Mouse (Mus musculus): Measurements from ENCODE around the gene 1700030K09Rik.

DNA sequence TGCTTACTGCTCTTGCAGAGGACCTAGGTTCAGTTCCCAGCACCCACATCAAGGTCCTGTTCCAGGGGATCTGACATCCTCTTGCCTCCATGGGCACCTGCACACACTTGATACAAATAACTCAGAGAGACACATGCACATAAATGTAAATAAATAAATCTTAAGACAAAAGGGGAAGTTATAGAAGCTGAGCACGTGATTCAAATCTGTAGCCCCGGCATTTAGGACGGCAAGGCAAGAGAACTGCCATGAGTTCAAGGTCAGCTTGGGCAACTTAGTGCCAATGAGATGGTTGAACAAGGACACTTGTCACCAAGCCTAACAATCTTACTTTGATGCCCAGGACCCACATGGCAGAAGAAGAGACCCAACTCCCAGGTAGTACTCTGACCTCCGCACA lies 25.6 kb upstream of the 1700030K09Rik start:
- no peak for TF ChIP-seq CTCF (IDR thresholded peaks at IDR 0.05; ENCODE audit: control insufficient read depth, insufficient read depth, low read length)
- TF ChIP-seq POLR2A (IDR thresholded peaks at IDR 0.05; ENCODE audit: borderline replicate concordance, control insufficient read depth, low read depth, low read length), result no peak
